Mouse (Mus musculus) myocyte (in vitro differentiated cells): ENCODE measurements around the gene Gm20696. TPM values are rescaled to one million over a fixed set of nuclear protein-coding genes. Genes with fewer than 3 reads are reported as not detected.

Experiments
- H3K27me3 ChIP-seq: one replicate; pipeline ENCODE4 v1.6.1; 2011; ENCODE audit not compliant: control insufficient read depth, insufficient read depth, insufficient read length
- H3K36me3 ChIP-seq: one replicate; pipeline ENCODE4 v1.6.1; 2011; ENCODE audit not compliant: control insufficient read depth, insufficient read depth
- H3K4me2 ChIP-seq: one replicate; pipeline ENCODE4 v1.6.1; 2011; ENCODE audit warnings: low read depth, control low read depth
- H3K4me3 ChIP-seq: one replicate; pipeline ENCODE4 v1.5.1; 2011; ENCODE audit warnings: mild to moderate bottlenecking, control low read depth, moderate library complexity
- H3K79me2 ChIP-seq: one replicate; pipeline ENCODE4 v1.6.1; 2011; ENCODE audit not compliant: control insufficient read depth, insufficient read depth
- H3ac ChIP-seq: one replicate; pipeline ENCODE4 v1.6.1; 2011; ENCODE audit not compliant: control insufficient read depth, insufficient read length
- CEBPB ChIP-seq: IDR thresholded peaks from 2 replicates; pipeline ENCODE4 v1.6.1; 2011; ENCODE audit warnings: mild to moderate bottlenecking, moderate library complexity; ENCODE audit not compliant: poor library complexity, insufficient read depth, severe bottlenecking
- E2F4 ChIP-seq: IDR thresholded peaks from one replicate; pipeline ENCODE4 v1.6.1; 2011; ENCODE audit warnings: mild to moderate bottlenecking, control low read depth, moderate library complexity; ENCODE audit not compliant: insufficient read depth
- MAX ChIP-seq: IDR thresholded peaks from one replicate; pipeline ENCODE4 v1.6.1; 2011; ENCODE audit warnings: low read depth, mild to moderate bottlenecking, control low read depth
- MYOD1 ChIP-seq, 3 experiments: IDR thresholded peaks; one replicate each; pipeline ENCODE4 v1.6.1; 2011; ENCODE audit warnings: control low read depth in 2 of 3, low read depth in 2 of 3, mild to moderate bottlenecking in 2 of 3, moderate library complexity in 1 of 3; ENCODE audit not compliant: insufficient read length in 2 of 3, control insufficient read depth in 1 of 3
- MYOG ChIP-seq, 3 experiments: IDR thresholded peaks; one replicate each; pipeline ENCODE4 v1.6.1; 2011; ENCODE audit warnings: control low read depth in 2 of 3, low read depth in 2 of 3, mild to moderate bottlenecking in 2 of 3; ENCODE audit not compliant: insufficient read length in 2 of 3, control insufficient read depth in 1 of 3, insufficient read depth in 1 of 3
- POLR2A ChIP-seq: IDR thresholded peaks from one replicate; pipeline ENCODE4 v1.6.1; 2011; ENCODE audit warnings: low read depth, mild to moderate bottlenecking, control low read depth, moderate library complexity; ENCODE audit not compliant: insufficient read length
- POLR2AphosphoS2 ChIP-seq: IDR thresholded peaks from one replicate; pipeline ENCODE4 v1.6.1; 2011; ENCODE audit warnings: low read depth, control low read depth; ENCODE audit not compliant: insufficient read length
- REST ChIP-seq: IDR thresholded peaks from one replicate; pipeline ENCODE4 v1.6.1; 2011; ENCODE audit warnings: mild to moderate bottlenecking, control low read depth, moderate library complexity; ENCODE audit not compliant: insufficient read depth, insufficient read length
- SRF ChIP-seq: IDR thresholded peaks from one replicate; pipeline ENCODE4 v1.6.1; 2011; ENCODE audit warnings: low read depth; ENCODE audit not compliant: control insufficient read depth, insufficient read length
- TCF12 ChIP-seq: IDR thresholded peaks from one replicate; pipeline ENCODE4 v1.6.1; 2011; ENCODE audit warnings: mild to moderate bottlenecking, control low read depth; ENCODE audit not compliant: poor library complexity, insufficient read depth, severe bottlenecking
- TCF3 ChIP-seq: IDR thresholded peaks from one replicate; pipeline ENCODE4 v1.6.1; 2011; ENCODE audit warnings: low read depth, control low read depth; ENCODE audit not compliant: insufficient read length
- USF1 ChIP-seq: IDR thresholded peaks from one replicate; pipeline ENCODE4 v1.6.1; 2011; ENCODE audit warnings: low read depth, mild to moderate bottlenecking, control low read depth, moderate library complexity
- polyA plus RNA-seq: library from polyadenylated mRNA; unstranded; fragments of >200 nt; fragmentation: generic; extraction: Trizol; gene quantifications from one replicate; pipeline ENCODE4 v1.2.1, GENCODE M21; 2012; ENCODE audit warnings: missing spikeins

The Gm20696 gene
- polyA plus RNA-seq, 1 experiment = 0.13 TPM

DNA sequence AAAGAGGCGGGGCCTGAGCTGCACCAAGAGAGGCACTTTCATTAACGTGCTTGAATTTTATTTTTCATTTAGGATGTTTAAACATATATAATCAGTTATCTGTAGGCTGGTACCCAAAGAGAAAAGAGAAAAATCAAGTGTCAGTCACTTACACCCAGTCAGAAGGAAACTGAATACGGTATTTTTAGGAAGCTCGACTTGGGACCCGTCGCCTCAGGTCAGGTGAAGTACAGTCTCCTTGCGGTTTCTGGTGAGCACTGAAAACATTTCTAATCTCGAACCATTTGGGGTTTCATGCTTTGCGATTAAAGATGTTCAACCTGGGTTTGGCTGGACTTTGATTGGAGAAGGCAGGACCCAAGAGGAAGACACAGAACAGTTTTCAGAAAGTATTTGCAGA lies 385.2 kb downstream of the Gm20696 start:
- no peak for TF ChIP-seq MYOD1 (IDR thresholded peaks at IDR 0.05; ENCODE audit: control insufficient read depth in 1 of 3, insufficient read length in 2 of 3, low read depth in 2 of 3)
- no peak for TF ChIP-seq MAX
- no peak for TF ChIP-seq TCF12
- no peak for TF ChIP-seq CEBPB
- no peak for TF ChIP-seq REST
- no peak for TF ChIP-seq SRF
- no peak for TF ChIP-seq POLR2AphosphoS2
- no peak for TF ChIP-seq USF1
- no peak for TF ChIP-seq E2F4
- TF ChIP-seq POLR2A = no peak
- TF ChIP-seq MYOG (IDR thresholded peaks at IDR 0.05; ENCODE audit: control insufficient read depth in 1 of 3, insufficient read depth in 1 of 3, insufficient read length in 2 of 3, low read depth in 2 of 3) = no peak
- TF ChIP-seq TCF3 = no peak
- H3K4me3 ChIP-seq = no peak overlapping the region
- no peak overlapping the region for H3K4me2 ChIP-seq
- H3K27me3 ChIP-seq = no peaks in the 10 kb centered on the region
- no peak overlapping the region for H3ac ChIP-seq
- H3K79me2 ChIP-seq = no peaks in the 10 kb centered on the region
- no peaks in the 10 kb centered on the region for H3K36me3 ChIP-seq

DNA sequence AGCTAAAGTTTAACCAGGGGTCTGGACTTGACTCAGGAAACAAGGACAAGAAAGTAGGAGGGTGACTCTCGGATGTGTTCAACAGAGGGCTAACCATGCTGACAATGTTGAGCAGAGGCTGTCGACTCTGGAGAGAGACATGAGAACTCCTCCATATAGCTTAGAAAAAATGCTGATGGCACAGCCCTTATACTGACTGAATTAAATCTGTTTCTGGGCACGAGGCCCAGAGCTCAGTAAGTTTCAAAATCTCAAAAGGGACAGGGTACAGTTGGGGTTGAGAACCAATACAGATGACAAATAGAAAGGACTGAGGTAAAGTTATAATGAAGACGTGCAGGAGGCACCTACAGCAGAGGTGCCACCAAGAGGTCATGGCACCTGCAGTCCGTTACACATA lies 386.0 kb downstream of the Gm20696 start:
- TF ChIP-seq MAX = no peak
- TF ChIP-seq MYOD1 (IDR thresholded peaks at IDR 0.05; ENCODE audit: control insufficient read depth in 1 of 3, insufficient read length in 2 of 3, low read depth in 2 of 3) = no peak
- TF ChIP-seq USF1 = no peak
- no peak for TF ChIP-seq POLR2AphosphoS2
- TF ChIP-seq REST = no peak
- no peak for TF ChIP-seq POLR2A
- TF ChIP-seq MYOG (IDR thresholded peaks at IDR 0.05; ENCODE audit: control insufficient read depth in 1 of 3, insufficient read depth in 1 of 3, insufficient read length in 2 of 3, low read depth in 2 of 3) = no peak
- no peak for TF ChIP-seq E2F4
- no peak for TF ChIP-seq TCF12
- no peak for TF ChIP-seq CEBPB
- no peak overlapping the region for H3ac ChIP-seq

DNA sequence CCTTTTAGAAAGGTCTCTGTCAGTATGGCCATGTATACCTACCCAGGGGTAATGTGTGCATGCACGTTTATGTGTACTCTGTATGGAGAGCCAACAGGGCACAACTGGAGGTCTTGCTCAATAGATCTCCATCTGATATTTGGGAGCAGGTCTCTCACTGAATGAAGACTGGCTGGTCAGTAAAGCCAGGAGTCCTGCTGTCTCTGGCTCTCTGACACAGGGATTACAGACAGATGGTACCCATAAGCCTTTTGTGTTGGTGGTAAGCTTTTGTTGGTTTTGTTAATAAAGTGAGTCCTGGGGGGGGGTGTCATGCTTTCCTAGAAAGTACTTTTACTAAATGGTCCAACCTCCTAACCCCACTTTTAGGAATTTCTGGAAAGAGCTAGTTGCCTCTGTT lies 389.3 kb downstream of the Gm20696 start:
- Histone ChIP-seq H3K4me2 (no peak overlapping the region), H3ac (no peak overlapping the region), H3K36me3 (peaks cover 3% of the 10 kb centered on the region), H3K79me2 (no peaks in the 10 kb centered on the region), H3K4me3 (no peak overlapping the region), H3K27me3 (no peaks in the 10 kb centered on the region)
- TF ChIP-seq MAX (no peak), USF1 (no peak), MYOD1 (IDR thresholded peaks at IDR 0.05; ENCODE audit: control insufficient read depth in 1 of 3, insufficient read length in 2 of 3, low read depth in 2 of 3) (no peak), TCF3 (no peak), CEBPB (no peak), TCF12 (no peak), MYOG (IDR thresholded peaks at IDR 0.05; ENCODE audit: control insufficient read depth in 1 of 3, insufficient read depth in 1 of 3, insufficient read length in 2 of 3, low read depth in 2 of 3) (no peak), POLR2A (no peak), POLR2AphosphoS2 (no peak), REST (no peak), E2F4 (no peak), SRF (no peak)

More for the DNA sequence above, 386.0 kb downstream of the Gm20696 start:
- H3K4me2 ChIP-seq = no peak overlapping the region
- H3K4me3 ChIP-seq = no peak overlapping the region
- no peaks in the 10 kb centered on the region for H3K79me2 ChIP-seq
- no peaks in the 10 kb centered on the region for H3K36me3 ChIP-seq
- no peaks in the 10 kb centered on the region for H3K27me3 ChIP-seq

DNA sequence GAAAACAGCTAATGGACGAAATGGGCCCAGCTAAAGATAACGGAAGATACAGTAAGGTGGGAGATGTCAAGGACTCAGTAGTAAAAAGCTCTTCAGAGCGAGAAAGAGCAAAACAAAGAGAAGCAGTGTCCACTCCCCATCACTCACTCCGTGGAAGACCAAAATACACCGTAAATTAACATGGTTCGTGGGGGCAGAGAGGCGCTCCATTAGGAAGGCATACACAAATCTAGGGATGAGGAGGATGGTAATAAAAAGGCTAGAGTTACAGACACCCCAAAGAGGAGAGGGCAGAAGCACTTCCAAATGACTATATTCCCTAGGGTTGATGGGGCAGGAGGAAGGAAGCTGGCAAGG lies 390.3 kb downstream of the Gm20696 start:
- Histone ChIP-seq H3K36me3 (peaks cover 3% of the 10 kb centered on the region), H3K4me2 (no peak overlapping the region), H3K79me2 (no peaks in the 10 kb centered on the region), H3K4me3 (no peak overlapping the region), H3ac (no peak overlapping the region), H3K27me3 (no peaks in the 10 kb centered on the region)
- TF ChIP-seq REST = no peak
- no peak for TF ChIP-seq SRF
- TF ChIP-seq MAX = no peak
- TF ChIP-seq USF1 = no peak
- TF ChIP-seq POLR2A = no peak
- TF ChIP-seq MYOG (IDR thresholded peaks at IDR 0.05; ENCODE audit: control insufficient read depth in 1 of 3, insufficient read depth in 1 of 3, insufficient read length in 2 of 3, low read depth in 2 of 3) = no peak
- TF ChIP-seq CEBPB = no peak
- TF ChIP-seq MYOD1 (IDR thresholded peaks at IDR 0.05; ENCODE audit: control insufficient read depth in 1 of 3, insufficient read length in 2 of 3, low read depth in 2 of 3) = no peak
